Mouse (Mus musculus) liver, postnatal 0 days (tissue): ENCODE data around the gene Cd63.

Experiments used
- CTCF ChIP-seq: sonication (generic); IDR thresholded peaks from 2 replicates; pipeline ENCODE4 v1.5.1; 2016; ENCODE audit warnings: antibody characterized with exemption, low read depth
- EP300 ChIP-seq: IDR thresholded peaks from 2 replicates; pipeline ENCODE4 v1.6.1; 2016; ENCODE audit warnings: antibody characterized with exemption, low read depth, mild to moderate bottlenecking

DNA sequence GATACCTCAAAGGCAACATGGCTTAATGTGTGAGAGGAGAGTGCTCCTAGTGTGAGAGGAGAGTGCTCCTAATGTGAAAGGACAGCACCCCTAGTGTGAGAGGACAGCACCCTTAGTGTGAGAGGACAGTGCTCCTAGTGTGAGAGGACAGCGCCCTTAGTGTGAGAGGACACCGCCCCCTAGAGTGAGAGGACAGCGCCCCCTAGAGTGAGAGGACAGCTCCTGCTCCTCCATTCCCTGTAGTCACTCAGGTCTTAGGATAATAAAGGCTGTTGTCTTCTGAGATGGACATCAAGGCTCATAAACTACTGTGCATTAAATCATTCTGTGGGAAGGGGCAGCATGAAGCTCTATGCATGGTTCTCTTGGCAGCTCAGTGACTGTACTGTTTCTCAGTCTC, 44.9 kb downstream of the Cd63 start:
- TF ChIP-seq CTCF (peak; percentile 77), EP300 (no peak)
